Mouse (Mus musculus): ENCODE data around the gene Fcgr1. TPM values are rescaled to one million over a fixed set of nuclear protein-coding genes. Genes with fewer than 3 reads are reported as not detected.
"Not testable (repeated sequence)": the region's sequence is repeated elsewhere in the genome, so short reads cannot be mapped to it uniquely, and the experiment has no call there.

Gene Fcgr1
- 2.3 and 2.7 TPM in 2 replicates for polyA plus RNA-seq (2015; fragmentation: Nextera tagmentation; extraction: Ambion mirVana)

GRCm38 (mm10) chr3:96293787-96294186 lies at the start of gene Fcgr1:
Gene Fcgr1 (minus strand): TSS chr3:96293969.
- WGBS, result 73% methylated on average over 4 of the region's 4 CpGs
- H3K27ac ChIP-seq (ENCODE audit: low read length), result no peak within 1 kb of the TSS
- no peak within 1 kb of the TSS for H3K4me2 ChIP-seq (ENCODE audit: low read depth, low read length)
- no peaks in the 10 kb centered on the region for H3K36me3 ChIP-seq (ENCODE audit: control insufficient read depth, insufficient read depth, low read length)
- no peaks in the 10 kb centered on the region for H3K9me3 ChIP-seq (ENCODE audit: control insufficient read depth, low read length)
- no peaks in the 10 kb centered on the region for H3K27me3 ChIP-seq (ENCODE audit: control insufficient read depth, insufficient read depth, low read depth, low read length)
- H3K4me3 ChIP-seq (ENCODE audit: low read length), result no peak within 1 kb of the TSS
- no peak for ATAC-seq (ENCODE audit: low read depth)
- H3K9ac ChIP-seq (ENCODE audit: low read length), result no peak within 1 kb of the TSS
- H3K4me1 ChIP-seq (replicated peaks; ENCODE audit: control insufficient read depth, insufficient read depth, low read length), result no peaks in the 10 kb centered on the region

GRCm38 (mm10) chr3:96342652-96343051 lies 48.9 kb upstream of the Fcgr1 start:
- not testable (repeated sequence) for H3K36me3 ChIP-seq (ENCODE audit: control insufficient read depth, insufficient read depth, low read length); H3K27ac ChIP-seq (ENCODE audit: low read length); H3K9me3 ChIP-seq (ENCODE audit: control insufficient read depth, low read length); ATAC-seq (ENCODE audit: low read depth); H3K9ac ChIP-seq (ENCODE audit: low read length); H3K4me2 ChIP-seq (ENCODE audit: low read depth, low read length); H3K4me3 ChIP-seq (ENCODE audit: low read length); H3K4me1 ChIP-seq (replicated peaks; ENCODE audit: control insufficient read depth, insufficient read depth, low read length)
- peaks cover 42% of the 10 kb centered on the region for H3K27me3 ChIP-seq (ENCODE audit: control insufficient read depth, insufficient read depth, low read depth, low read length)
- WGBS, result 56% methylated on average over 13 of the region's 13 CpGs

GRCm38 (mm10) chr3:96342100-96342499 lies 48.3 kb upstream of the Fcgr1 start:
- H3K4me2 ChIP-seq (ENCODE audit: low read depth, low read length); H3K9ac ChIP-seq (ENCODE audit: low read length); H3K27ac ChIP-seq (ENCODE audit: low read length); H3K36me3 ChIP-seq (ENCODE audit: control insufficient read depth, insufficient read depth, low read length); H3K4me3 ChIP-seq (ENCODE audit: low read length); ATAC-seq (ENCODE audit: low read depth); H3K9me3 ChIP-seq (ENCODE audit: control insufficient read depth, low read length); H3K4me1 ChIP-seq (replicated peaks; ENCODE audit: control insufficient read depth, insufficient read depth, low read length): not testable (repeated sequence)
- H3K27me3 ChIP-seq (ENCODE audit: control insufficient read depth, insufficient read depth, low read depth, low read length), result peaks cover 48% of the 10 kb centered on the region
- whole genome bisulfite sequencing, result 45% methylated on average over 3 of the region's 3 CpGs

GRCm38 (mm10) chr3:96340611-96341312 lies 47.0 kb upstream of the Fcgr1 start:
- H3K4me2 ChIP-seq (ENCODE audit: low read depth, low read length), result no peak overlapping the region
- H3K27me3 ChIP-seq (ENCODE audit: control insufficient read depth, insufficient read depth, low read depth, low read length), result peaks cover 60% of the 10 kb centered on the region
- no peaks in the 10 kb centered on the region for H3K4me1 ChIP-seq (replicated peaks; ENCODE audit: control insufficient read depth, insufficient read depth, low read length)
- no peak overlapping the region for H3K9ac ChIP-seq (ENCODE audit: low read length)
- peak; percentile 20; the same call in 1 of the 2 replicates for ATAC-seq (ENCODE audit: low read depth)
- H3K36me3 ChIP-seq (ENCODE audit: control insufficient read depth, insufficient read depth, low read length), result no peaks in the 10 kb centered on the region
- 4% methylated on average over 24 of the region's 24 CpGs for WGBS
- no peak overlapping the region for H3K27ac ChIP-seq (ENCODE audit: low read length)
- no peaks in the 10 kb centered on the region for H3K9me3 ChIP-seq (ENCODE audit: control insufficient read depth, low read length)
- H3K4me3 ChIP-seq (ENCODE audit: low read length), result peak overlapping the region; percentile 11; the same call in 1 of the 2 replicates

- peaks cover 56% of the 10 kb centered on the region for H3K27me3 ChIP-seq (ENCODE audit: control insufficient read depth, insufficient read depth, low read depth, low read length)
- H3K36me3 ChIP-seq (ENCODE audit: control insufficient read depth, insufficient read depth, low read length), result no peaks in the 10 kb centered on the region
- no peak overlapping the region for H3K4me3 ChIP-seq (ENCODE audit: low read length)
- H3K9me3 ChIP-seq (ENCODE audit: control insufficient read depth, low read length), result no peaks in the 10 kb centered on the region
- no peak overlapping the region for H3K27ac ChIP-seq (ENCODE audit: low read length)
- peaks cover 2% of the 10 kb centered on the region; the same call in 1 of the 2 replicates for H3K4me1 ChIP-seq (replicated peaks; ENCODE audit: control insufficient read depth, insufficient read depth, low read length)
- H3K9ac ChIP-seq (ENCODE audit: low read length), result no peak overlapping the region
- ATAC-seq (ENCODE audit: low read depth), result no peak
- 32% methylated on average over 16 of the region's 16 CpGs for WGBS
- no peak overlapping the region for H3K4me2 ChIP-seq (ENCODE audit: low read depth, low read length)
Measured at GRCm38 (mm10) chr3:96338849-96339480, 45.2 kb upstream of the Fcgr1 start.

GRCm38 (mm10) chr3:96338043-96338442 lies 44.3 kb upstream of the Fcgr1 start:
- Histone ChIP-seq H3K36me3 (ENCODE audit: control insufficient read depth, insufficient read depth, low read length) (no peaks in the 10 kb centered on the region), H3K9me3 (ENCODE audit: control insufficient read depth, low read length) (no peaks in the 10 kb centered on the region), H3K4me3 (ENCODE audit: low read length) (no peak overlapping the region), H3K9ac (ENCODE audit: low read length) (no peak overlapping the region), H3K27ac (ENCODE audit: low read length) (no peak overlapping the region), H3K4me2 (ENCODE audit: low read depth, low read length) (no peak overlapping the region), H3K27me3 (ENCODE audit: control insufficient read depth, insufficient read depth, low read depth, low read length) (peaks cover 59% of the 10 kb centered on the region), H3K4me1 (replicated peaks; ENCODE audit: control insufficient read depth, insufficient read depth, low read length) (peaks cover 4% of the 10 kb centered on the region; the same call in 1 of the 2 replicates)
- no peak for ATAC-seq (ENCODE audit: low read depth)
- WGBS, result 85% methylated on average over 8 of the region's 8 CpGs

GRCm38 (mm10) chr3:96337269-96337668 lies 43.5 kb upstream of the Fcgr1 start:
- H3K27me3 ChIP-seq (ENCODE audit: control insufficient read depth, insufficient read depth, low read depth, low read length), result peaks cover 63% of the 10 kb centered on the region
- no peak overlapping the region for H3K27ac ChIP-seq (ENCODE audit: low read length)
- H3K4me1 ChIP-seq (replicated peaks; ENCODE audit: control insufficient read depth, insufficient read depth, low read length), result peaks cover 4% of the 10 kb centered on the region; the same call in 1 of the 2 replicates
- ATAC-seq (ENCODE audit: low read depth), result no peak
- no peak overlapping the region for H3K4me3 ChIP-seq (ENCODE audit: low read length)
- WGBS, result 81% methylated on average over 6 of the region's 6 CpGs
- H3K9me3 ChIP-seq (ENCODE audit: control insufficient read depth, low read length), result no peaks in the 10 kb centered on the region
- H3K9ac ChIP-seq (ENCODE audit: low read length), result no peak overlapping the region
- H3K4me2 ChIP-seq (ENCODE audit: low read depth, low read length), result no peak overlapping the region
- no peaks in the 10 kb centered on the region for H3K36me3 ChIP-seq (ENCODE audit: control insufficient read depth, insufficient read depth, low read length)

- peaks cover 68% of the 10 kb centered on the region for H3K27me3 ChIP-seq (ENCODE audit: control insufficient read depth, insufficient read depth, low read depth, low read length)
- no peaks in the 10 kb centered on the region for H3K9me3 ChIP-seq (ENCODE audit: control insufficient read depth, low read length)
- 89% methylated on average over 1 of the region's 1 CpGs for WGBS
- H3K4me3 ChIP-seq (ENCODE audit: low read length), result no peak overlapping the region
- no peak for ATAC-seq (ENCODE audit: low read depth)
- peaks cover 4% of the 10 kb centered on the region; the same call in 1 of the 2 replicates for H3K4me1 ChIP-seq (replicated peaks; ENCODE audit: control insufficient read depth, insufficient read depth, low read length)
- H3K27ac ChIP-seq (ENCODE audit: low read length), result no peak overlapping the region
- H3K4me2 ChIP-seq (ENCODE audit: low read depth, low read length), result no peak overlapping the region
- no peaks in the 10 kb centered on the region for H3K36me3 ChIP-seq (ENCODE audit: control insufficient read depth, insufficient read depth, low read length)
- no peak overlapping the region for H3K9ac ChIP-seq (ENCODE audit: low read length)
Measured at GRCm38 (mm10) chr3:96336636-96337035, 42.9 kb upstream of the Fcgr1 start.

- H3K9ac ChIP-seq (ENCODE audit: low read length), result no peak overlapping the region
- H3K36me3 ChIP-seq (ENCODE audit: control insufficient read depth, insufficient read depth, low read length), result no peaks in the 10 kb centered on the region
- peaks cover 70% of the 10 kb centered on the region for H3K27me3 ChIP-seq (ENCODE audit: control insufficient read depth, insufficient read depth, low read depth, low read length)
- H3K27ac ChIP-seq (ENCODE audit: low read length), result no peak overlapping the region
- WGBS, result 18% methylated on average over 7 of the region's 7 CpGs
- no peak overlapping the region for H3K4me2 ChIP-seq (ENCODE audit: low read depth, low read length)
- no peaks in the 10 kb centered on the region for H3K9me3 ChIP-seq (ENCODE audit: control insufficient read depth, low read length)
- H3K4me3 ChIP-seq (ENCODE audit: low read length), result no peak overlapping the region
- H3K4me1 ChIP-seq (replicated peaks; ENCODE audit: control insufficient read depth, insufficient read depth, low read length), result peaks cover 4% of the 10 kb centered on the region; the same call in 1 of the 2 replicates
- no peak for ATAC-seq (ENCODE audit: low read depth)
Measured at GRCm38 (mm10) chr3:96335591-96335990, 41.8 kb upstream of the Fcgr1 start.
